Mouse (Mus musculus): ENCODE results near the gene Rab5b.

DNA sequence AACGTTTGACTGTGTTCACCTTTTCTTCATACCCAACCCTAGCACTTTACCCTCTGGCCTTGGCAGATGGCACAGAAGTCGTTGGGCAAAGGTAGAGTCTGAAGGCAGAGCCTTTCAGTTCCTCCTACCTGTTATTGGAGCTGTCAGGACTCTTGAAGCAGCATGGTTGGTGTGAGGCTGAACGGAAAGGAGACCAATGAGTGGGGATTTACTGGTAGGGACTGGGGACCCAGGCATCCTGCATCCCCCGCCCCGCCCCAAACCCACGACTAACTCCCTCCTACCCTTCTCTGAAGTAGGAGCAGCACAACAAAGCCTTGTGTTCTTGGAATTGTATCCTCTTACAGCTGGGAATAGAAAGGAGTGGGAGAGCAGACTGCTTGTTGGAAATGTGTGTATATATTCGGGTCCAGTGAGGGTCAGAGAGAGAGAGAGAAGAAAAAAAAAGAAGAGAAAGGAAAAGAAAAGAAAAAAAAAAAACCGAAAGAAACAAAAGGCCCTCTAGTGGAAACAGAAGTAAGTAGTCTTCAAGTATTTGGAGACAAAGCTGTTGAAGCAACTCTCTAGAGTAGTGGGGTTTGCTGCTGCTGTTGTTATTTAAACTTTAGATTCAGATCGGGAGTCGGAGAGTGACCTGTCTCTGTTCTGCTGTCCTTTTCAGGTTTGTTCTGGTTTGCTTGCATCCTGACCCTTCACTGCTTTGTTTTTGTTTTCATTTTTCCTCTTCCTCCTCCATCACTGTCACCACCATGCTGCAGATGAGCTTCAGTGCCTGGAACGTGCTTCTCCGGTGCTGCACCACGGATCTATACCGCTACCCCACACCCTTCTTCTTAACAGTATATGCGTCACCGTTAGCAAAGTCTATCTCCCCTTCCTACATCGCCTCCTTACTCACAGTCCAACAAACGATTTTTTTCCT lies 48.9 kb upstream of the Rab5b start, which contains the start of gene Dgka:
- no peak for TF ChIP-seq CTCF (IDR thresholded peaks at IDR 0.05; ENCODE audit: borderline replicate concordance, control insufficient read depth, extremely low read depth, insufficient read depth, low read length, poor library complexity)
- TF ChIP-seq POLR2A (IDR thresholded peaks at IDR 0.05; ENCODE audit: control insufficient read depth, extremely low read depth, insufficient read depth, low read length, poor library complexity), result no peak

Data from thymus, adult 2 months (tissue).